Mouse (Mus musculus): ENCODE results near the gene Zfp566. TPM values are rescaled to one million over a fixed set of nuclear protein-coding genes. Genes with fewer than 3 reads are reported as not detected.
A peak's percentile ranks its signal among the peaks of the same experiment; 100 is the strongest.

The Zfp566 gene
- polyA plus RNA-seq, 1 experiment = 2.8 TPM

DNA sequence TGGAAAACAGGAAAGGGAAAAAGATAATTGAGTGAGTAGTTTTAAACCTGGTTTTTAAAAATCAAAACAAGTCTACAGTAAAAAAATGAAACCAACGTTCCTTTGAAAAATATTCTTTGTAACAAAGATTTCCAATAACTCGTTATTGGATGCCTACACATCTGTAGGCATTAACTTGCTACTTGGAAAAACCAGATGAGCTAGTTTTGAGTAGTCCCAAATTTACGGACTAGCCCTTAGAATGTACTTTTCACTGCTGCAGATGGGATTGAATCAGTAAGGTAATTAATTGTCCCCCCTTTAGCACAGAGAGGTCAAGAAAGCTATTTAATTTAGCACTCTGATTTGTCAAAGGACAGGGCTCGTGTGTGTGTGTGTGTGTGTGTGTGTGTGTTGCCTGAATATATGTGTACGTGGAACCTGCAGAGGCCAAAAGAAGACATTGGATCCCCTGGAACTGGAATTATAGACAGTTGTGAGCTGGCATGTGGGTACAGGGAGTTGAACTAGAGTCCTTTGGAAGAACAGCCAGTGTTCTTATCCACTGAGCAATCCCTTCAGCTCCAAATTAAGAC, 5.3 kb upstream of the Zfp566 start:
- peaks cover 7% of the 10 kb centered on the region for H3K4me1 ChIP-seq (ENCODE audit: control insufficient read depth, insufficient read depth, low read length)
- peak overlapping the region; percentile 81 for H3K4me3 ChIP-seq (ENCODE audit: insufficient read depth, low read length)
- TF ChIP-seq CTCF (IDR thresholded peaks at IDR 0.05; ENCODE audit: low read depth, low read length) = no peak
- TF ChIP-seq POLR2A (IDR thresholded peaks at IDR 0.05; ENCODE audit: borderline replicate concordance, low read depth, low read length) = no peak
- H3K27ac ChIP-seq (ENCODE audit: insufficient read depth, low read depth, low read length) = no peak overlapping the region

DNA sequence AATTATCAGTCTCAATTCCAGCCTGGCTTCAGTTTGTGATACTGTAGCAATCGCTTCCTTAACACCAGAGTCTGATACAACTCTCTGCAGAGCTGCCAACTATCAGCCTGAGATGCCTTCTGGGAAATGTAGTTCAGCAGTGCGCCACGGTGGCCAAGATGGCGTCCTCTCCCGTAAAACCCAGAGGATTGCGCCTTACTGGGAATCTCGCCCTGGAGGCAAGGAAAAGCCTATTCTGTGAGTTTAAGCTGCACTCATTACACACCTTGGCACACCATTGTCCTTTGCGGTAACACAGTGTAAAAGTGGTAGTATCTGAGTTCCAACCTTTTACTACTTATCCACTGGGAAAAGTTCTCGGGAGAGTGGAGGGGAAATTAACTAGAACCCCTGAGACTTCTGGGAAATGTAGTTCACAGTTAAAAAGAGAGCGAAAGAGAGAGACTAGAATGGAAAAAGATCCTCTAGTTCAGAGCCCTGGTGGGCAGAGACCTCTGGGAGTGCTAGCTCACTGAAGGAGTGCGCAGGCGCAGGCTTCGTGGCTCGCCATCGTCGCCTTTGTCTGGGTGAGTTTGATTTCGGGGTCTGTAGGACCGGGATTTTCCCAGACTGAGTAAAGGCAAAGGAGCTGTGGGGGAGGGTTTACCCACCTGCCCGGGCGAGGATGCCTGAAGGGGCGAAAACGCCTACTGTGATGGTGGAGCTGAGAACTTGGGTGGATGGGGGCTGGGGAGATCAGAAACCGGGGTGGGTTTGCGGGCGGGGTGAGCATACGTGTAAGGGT, 4.5 kb upstream of the Zfp566 start, which contains the start of gene Zfp260:
Gene Zfp260, plus strand, starts transcription at position 132 of the 784 bp plus-strand sequence.
- Histone ChIP-seq H3K27ac (ENCODE audit: insufficient read depth, low read depth, low read length) (peak within 1 kb of the TSS; percentile 75), H3K4me1 (ENCODE audit: control insufficient read depth, insufficient read depth, low read length) (peaks cover 7% of the 10 kb centered on the region), H3K4me3 (ENCODE audit: insufficient read depth, low read length) (peak within 1 kb of the TSS; percentile 81)
- TF ChIP-seq POLR2A (IDR thresholded peaks at IDR 0.05; ENCODE audit: borderline replicate concordance, low read depth, low read length) = no peak
- no peak; the same call in 1 of the 2 replicates for TF ChIP-seq CTCF (IDR thresholded peaks at IDR 0.05; ENCODE audit: low read depth, low read length)

DNA sequence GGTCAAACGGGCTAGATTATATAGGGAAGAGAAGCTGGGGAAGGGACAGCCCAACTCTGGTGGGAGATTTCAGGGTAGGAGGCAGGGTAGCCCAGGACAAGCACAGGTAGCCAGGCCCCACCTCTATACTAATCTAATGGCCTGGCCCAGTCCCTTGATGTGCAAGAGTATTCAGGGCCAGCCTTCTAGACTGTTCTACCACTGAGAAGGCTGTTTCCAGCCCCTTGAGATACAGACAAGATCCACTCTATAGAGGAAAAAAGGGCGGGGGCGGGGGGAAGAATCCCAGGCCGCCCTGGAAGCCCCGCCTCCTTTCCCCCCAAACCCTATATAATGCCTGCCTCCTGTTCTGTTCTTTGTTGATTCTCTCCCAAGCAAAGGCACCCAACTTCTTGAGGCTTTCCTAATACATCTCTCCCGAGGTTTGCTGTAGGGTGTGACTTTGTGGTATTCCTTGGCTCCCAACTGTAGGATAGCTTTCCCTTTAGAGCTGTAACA, 3.6 kb upstream of the Zfp566 start:
- H3K4me1 ChIP-seq (ENCODE audit: control insufficient read depth, insufficient read depth, low read length) = peaks cover 12% of the 10 kb centered on the region
- peak overlapping the region; percentile 81 for H3K4me3 ChIP-seq (ENCODE audit: insufficient read depth, low read length)
- TF ChIP-seq CTCF (IDR thresholded peaks at IDR 0.05; ENCODE audit: low read depth, low read length) (no peak), POLR2A (IDR thresholded peaks at IDR 0.05; ENCODE audit: borderline replicate concordance, low read depth, low read length) (no peak)
- no peak overlapping the region for H3K27ac ChIP-seq (ENCODE audit: insufficient read depth, low read depth, low read length)

DNA sequence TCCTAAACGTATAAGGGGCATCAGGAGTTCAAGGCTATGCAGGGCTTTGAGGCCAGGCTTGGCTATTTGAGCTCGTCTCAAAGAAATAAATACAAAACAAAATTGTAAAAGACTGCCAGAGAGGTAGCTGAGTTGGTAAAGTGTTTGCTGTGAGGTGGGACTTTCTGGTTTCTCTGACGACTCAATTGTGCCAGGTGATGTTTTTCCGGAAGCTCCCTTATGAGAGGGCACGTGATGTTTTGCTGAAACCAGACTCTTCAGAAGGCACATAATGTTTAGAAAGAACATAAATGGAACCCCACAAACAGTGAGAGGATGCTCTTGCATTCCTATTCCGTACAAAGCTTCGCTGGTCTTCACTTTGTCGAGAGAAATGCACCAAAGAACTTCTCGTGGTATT, 2.3 kb upstream of the Zfp566 start:
- TF ChIP-seq POLR2A (IDR thresholded peaks at IDR 0.05; ENCODE audit: borderline replicate concordance, low read depth, low read length) (no peak), CTCF (IDR thresholded peaks at IDR 0.05; ENCODE audit: low read depth, low read length) (no peak)
- peaks cover 13% of the 10 kb centered on the region for H3K4me1 ChIP-seq (ENCODE audit: control insufficient read depth, insufficient read depth, low read length)
- no peak overlapping the region for H3K27ac ChIP-seq (ENCODE audit: insufficient read depth, low read depth, low read length)
- no peak overlapping the region for H3K4me3 ChIP-seq (ENCODE audit: insufficient read depth, low read length)

DNA sequence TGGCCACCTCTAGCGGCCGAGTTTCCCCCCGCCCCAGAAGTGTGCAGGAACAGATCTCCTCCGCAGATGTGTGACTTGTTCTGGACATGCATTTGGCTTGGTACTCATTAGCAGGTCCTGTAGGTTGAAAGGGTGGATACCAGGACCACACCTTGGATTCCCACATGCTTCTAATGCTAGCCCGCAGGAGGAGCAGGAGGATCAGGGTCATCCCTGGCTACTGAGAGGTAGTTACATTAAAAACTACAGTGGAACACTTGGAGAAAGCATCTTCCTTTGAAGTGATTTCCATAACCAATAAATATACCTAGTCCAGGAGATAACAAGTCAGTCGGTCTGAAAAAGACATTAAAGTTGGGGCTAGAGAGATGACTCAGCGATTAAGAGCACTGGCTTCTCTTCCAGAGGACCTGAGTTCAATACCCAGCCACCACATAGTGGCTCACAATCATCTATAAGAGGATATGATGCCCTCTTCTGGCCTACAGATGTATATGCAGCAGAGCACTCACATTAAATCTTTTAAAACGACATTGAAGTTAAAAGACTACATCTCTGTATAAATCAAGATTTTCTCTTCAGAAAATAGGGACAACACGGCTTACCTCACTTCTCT, 751 bp upstream of the Zfp566 start:
- TF ChIP-seq POLR2A (IDR thresholded peaks at IDR 0.05; ENCODE audit: borderline replicate concordance, low read depth, low read length) = no peak
- no peak for TF ChIP-seq CTCF (IDR thresholded peaks at IDR 0.05; ENCODE audit: low read depth, low read length)
- H3K4me1 ChIP-seq (ENCODE audit: control insufficient read depth, insufficient read depth, low read length) = peaks cover 10% of the 10 kb centered on the region
- H3K4me3 ChIP-seq (ENCODE audit: insufficient read depth, low read length) = peak overlapping the region; percentile 95
- peak overlapping the region; percentile 27 for H3K27ac ChIP-seq (ENCODE audit: insufficient read depth, low read depth, low read length)

DNA sequence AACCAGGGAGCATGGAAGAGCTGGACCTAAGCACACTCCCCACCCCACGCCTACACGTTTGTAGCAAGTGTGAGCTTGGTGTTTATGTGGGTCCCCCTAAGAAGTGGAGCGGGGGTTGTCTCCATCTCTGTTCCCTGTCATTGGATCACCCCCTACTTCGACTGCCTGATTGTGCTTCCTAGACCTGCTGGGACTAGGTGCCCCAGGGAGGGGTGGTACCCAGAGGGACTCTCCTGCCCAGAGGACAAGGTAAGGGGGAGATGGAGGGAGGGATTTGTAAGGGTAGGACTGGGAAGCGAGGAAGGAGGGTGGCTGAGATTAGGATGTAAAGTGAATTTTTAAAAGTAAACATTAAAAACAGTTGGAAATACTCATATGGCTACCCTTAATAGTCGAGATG, 922 bp downstream of the Zfp566 start:
- no peak for TF ChIP-seq POLR2A (IDR thresholded peaks at IDR 0.05; ENCODE audit: borderline replicate concordance, low read depth, low read length)
- TF ChIP-seq CTCF (IDR thresholded peaks at IDR 0.05; ENCODE audit: low read depth, low read length) = no peak
- Histone ChIP-seq H3K4me1 (ENCODE audit: control insufficient read depth, insufficient read depth, low read length) (peaks cover 10% of the 10 kb centered on the region), H3K4me3 (ENCODE audit: insufficient read depth, low read length) (peak overlapping the region; percentile 95), H3K27ac (ENCODE audit: insufficient read depth, low read depth, low read length) (no peak overlapping the region)

DNA sequence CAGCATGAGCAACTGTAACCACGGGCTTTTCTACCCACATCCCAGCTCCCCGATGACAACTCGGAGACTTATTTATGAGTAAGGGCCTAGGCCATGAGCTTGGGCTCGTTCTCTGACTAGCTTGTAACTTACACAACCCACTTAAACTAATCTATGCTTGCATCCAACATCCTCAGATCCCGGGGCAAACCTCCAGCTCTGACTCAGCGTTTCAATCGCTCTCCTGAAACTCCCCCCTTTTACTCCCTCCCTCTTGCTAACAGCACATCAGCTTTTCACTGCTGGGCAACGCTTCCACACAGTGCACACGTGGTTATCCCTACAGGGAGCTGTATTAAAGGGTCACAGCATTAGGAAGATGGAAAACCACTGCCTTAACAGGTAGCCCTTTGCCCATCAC, 3.8 kb downstream of the Zfp566 start:
- Histone ChIP-seq H3K27ac (ENCODE audit: insufficient read depth, low read depth, low read length) (no peak overlapping the region), H3K4me3 (ENCODE audit: insufficient read depth, low read length) (no peak overlapping the region), H3K4me1 (ENCODE audit: control insufficient read depth, insufficient read depth, low read length) (peaks cover 6% of the 10 kb centered on the region; the same call in 1 of the 2 replicates)
- TF ChIP-seq CTCF (IDR thresholded peaks at IDR 0.05; ENCODE audit: low read depth, low read length) = no peak
- no peak for TF ChIP-seq POLR2A (IDR thresholded peaks at IDR 0.05; ENCODE audit: borderline replicate concordance, low read depth, low read length)

DNA sequence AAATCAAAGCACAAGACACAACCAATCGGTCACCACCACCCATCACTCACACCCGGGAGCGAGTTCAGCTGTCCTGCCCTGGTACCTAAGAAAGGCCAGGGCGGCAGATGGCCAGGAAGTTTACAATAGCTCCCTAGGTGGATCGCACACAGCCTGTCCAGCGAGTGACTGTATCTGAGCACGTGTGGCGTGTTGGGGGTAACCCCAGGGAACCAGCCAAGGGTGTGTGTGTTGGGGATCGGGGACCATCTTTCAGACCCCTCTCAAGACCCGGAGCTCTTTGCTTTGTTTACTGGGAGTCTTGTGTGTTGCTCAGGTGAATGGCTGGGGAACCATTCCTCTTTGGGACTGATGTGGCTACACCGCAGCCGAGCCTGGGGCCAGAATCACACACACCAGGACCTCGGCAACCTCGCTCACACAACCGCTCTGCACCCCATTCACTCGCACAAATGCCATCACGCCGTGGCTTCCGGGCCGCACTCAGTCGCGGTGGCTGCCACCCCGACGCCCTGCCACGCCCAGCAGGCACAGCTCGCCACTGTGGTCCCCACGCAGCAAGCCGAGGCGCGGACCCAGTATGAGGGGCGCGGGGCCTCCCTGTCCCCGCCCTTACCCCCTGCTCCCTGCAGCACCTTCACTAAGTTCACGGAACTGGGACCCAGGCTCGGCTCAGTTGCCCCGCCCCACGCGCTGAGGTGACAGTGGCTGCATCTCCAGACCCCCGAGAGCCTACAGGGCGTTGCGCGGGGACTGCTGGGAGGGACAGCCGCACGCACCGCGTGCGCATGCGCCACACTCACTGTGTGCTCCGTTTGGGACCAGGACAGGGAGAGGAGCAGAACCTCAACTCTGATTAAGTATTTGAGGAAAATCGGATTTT, 17.9 kb downstream of the Zfp566 start, which contains the start of gene Zfp82:
Gene Zfp82, minus strand, starts transcription at position 755 of the 883 bp plus-strand sequence.
- TF ChIP-seq POLR2A (IDR thresholded peaks at IDR 0.05; ENCODE audit: borderline replicate concordance, low read depth, low read length) = no peak
- TF ChIP-seq CTCF (IDR thresholded peaks at IDR 0.05; ENCODE audit: low read depth, low read length) = 0 out of 2 replicates have a peak, but pooled peaks have one; percentile 10
- Histone ChIP-seq H3K27ac (ENCODE audit: insufficient read depth, low read depth, low read length) (peak within 1 kb of the TSS; percentile 11; the same call in 1 of the 2 replicates), H3K4me3 (ENCODE audit: insufficient read depth, low read length) (peak within 1 kb of the TSS; percentile 83), H3K4me1 (ENCODE audit: control insufficient read depth, insufficient read depth, low read length) (no peaks in the 10 kb centered on the region)

DNA sequence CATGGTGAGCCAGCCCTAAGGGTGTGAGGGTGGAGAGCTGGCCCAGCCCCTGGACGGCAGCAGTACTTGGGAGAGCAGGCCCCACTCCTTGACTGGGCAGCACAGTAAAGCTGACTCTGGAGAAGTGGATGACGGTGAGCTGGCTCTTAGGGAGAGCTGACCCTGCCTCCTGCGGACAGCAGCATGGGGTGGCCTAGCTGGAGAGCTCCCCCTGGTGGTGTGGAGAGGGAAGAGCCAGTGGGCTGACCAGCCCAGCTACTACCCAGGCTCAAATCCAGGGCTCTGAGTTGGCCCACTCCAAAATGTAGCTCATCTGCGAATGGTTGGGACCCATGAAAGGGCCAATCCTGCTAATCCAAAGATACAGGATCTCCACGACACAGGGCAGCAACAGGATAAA, 25.7 kb downstream of the Zfp566 start:
- Histone ChIP-seq H3K27ac (ENCODE audit: insufficient read depth, low read depth, low read length) (no peak overlapping the region), H3K4me3 (ENCODE audit: insufficient read depth, low read length) (no peak overlapping the region), H3K4me1 (ENCODE audit: control insufficient read depth, insufficient read depth, low read length) (no peaks in the 10 kb centered on the region)
- TF ChIP-seq CTCF (IDR thresholded peaks at IDR 0.05; ENCODE audit: low read depth, low read length) (no peak), POLR2A (IDR thresholded peaks at IDR 0.05; ENCODE audit: borderline replicate concordance, low read depth, low read length) (no peak)

Measured in bone marrow macrophage, adult 2 months (primary cell).